Comparison of ENCODE assay signal across 18 mouse cellular contexts in genomic region chr5:52564351-52564750, GRCm38 (mm10). TPM values are rescaled to one million over a fixed set of nuclear protein-coding genes. Genes with fewer than 3 reads are reported as not detected.
DNase-seq lines count a peak whose midpoint lies in the region; ATAC-seq and TF ChIP-seq lines count a peak whose summit lies in the region.
"Had no signal": no experiment of that assay in that cellular context is flagged by ENCODE, and none has a peak within 500 bp of the region (broad histone marks: within the 10 kb centered on the region; RNA-seq: fewer than 3 reads in every experiment).

No protein-coding gene starts in this region.

- no peak for ATAC-seq in hindbrain, postnatal 0 days
- no peak for ATAC-seq in neural tube, embryonic 13.5 days (ENCODE audit: low read depth)
- no peak for ATAC-seq in limb, embryonic 14.5 days (ENCODE audit: low FRiP score, low read depth)
- ATAC-seq: forebrain, embryonic 15.5 days; liver, postnatal 0 days had no signal

- no peak overlapping the region for H3K9ac ChIP-seq in hindbrain, postnatal 0 days (replicated peaks; ENCODE audit: low read length)
- no peak overlapping the region for H3K9ac ChIP-seq in neural tube, embryonic 13.5 days
- no peak overlapping the region for H3K9ac ChIP-seq in limb, embryonic 14.5 days (ENCODE audit: low read depth, low read length, severe bottlenecking)
- H3K9ac ChIP-seq: forebrain, embryonic 15.5 days; liver, postnatal 0 days had no signal

- H3K36me3 ChIP-seq in hindbrain, postnatal 0 days (ENCODE audit: insufficient read depth, low read length), result no peaks in the 10 kb centered on the region
- no peaks in the 10 kb centered on the region for H3K36me3 ChIP-seq in hindbrain, embryonic 10.5 days
- no peaks in the 10 kb centered on the region for H3K36me3 ChIP-seq in neural tube, embryonic 13.5 days
- H3K36me3 ChIP-seq in limb, embryonic 14.5 days (ENCODE audit: control insufficient read depth, insufficient read depth, low read length), result no peaks in the 10 kb centered on the region
- H3K36me3 ChIP-seq: forebrain, embryonic 15.5 days had no signal

- WGBS in hindbrain, postnatal 0 days, result 31% methylated on average over 3 of the region's 3 CpGs
- 46% methylated on average over 3 of the region's 3 CpGs for WGBS in hindbrain, embryonic 10.5 days
- WGBS in neural tube, embryonic 13.5 days, result 38% methylated on average over 3 of the region's 3 CpGs
- 30% methylated on average over 3 of the region's 3 CpGs for whole genome bisulfite sequencing in limb, embryonic 14.5 days

- H3K4me3 ChIP-seq in hindbrain, postnatal 0 days (ENCODE audit: low read length), result no peak overlapping the region
- no peak overlapping the region for H3K4me3 ChIP-seq in hindbrain, embryonic 10.5 days
- H3K4me3 ChIP-seq in neural tube, embryonic 13.5 days, result no peak overlapping the region
- H3K4me3 ChIP-seq in limb, embryonic 14.5 days (replicated peaks; ENCODE audit: low read length), result no peak overlapping the region

- no peak for TF ChIP-seq POLR2A in limb, embryonic 14.5 days (IDR thresholded peaks at IDR 0.05; ENCODE audit: borderline replicate concordance, extremely low read depth, insufficient read depth, insufficient read length)

- H3K4me1 ChIP-seq in hindbrain, postnatal 0 days (ENCODE audit: insufficient read depth, low read length), result no peaks in the 10 kb centered on the region
- H3K4me1 ChIP-seq in hindbrain, embryonic 10.5 days (replicated peaks), result peaks cover 25% of the 10 kb centered on the region
- peaks cover 20% of the 10 kb centered on the region for H3K4me1 ChIP-seq in neural tube, embryonic 13.5 days (replicated peaks)
- peaks cover 12% of the 10 kb centered on the region for H3K4me1 ChIP-seq in limb, embryonic 14.5 days (ENCODE audit: control insufficient read depth, insufficient read depth, low read length)

- no peak overlapping the region for H3K27ac ChIP-seq in hindbrain, postnatal 0 days
- H3K27ac ChIP-seq in hindbrain, embryonic 10.5 days, result no peak overlapping the region
- H3K27ac ChIP-seq in neural tube, embryonic 13.5 days (replicated peaks), result no peak overlapping the region
- no peak overlapping the region for H3K27ac ChIP-seq in limb, embryonic 14.5 days (replicated peaks; ENCODE audit: low read depth, low read length)
- H3K27ac ChIP-seq: forebrain, embryonic 15.5 days had no signal

- no peak for DNase-seq in hindbrain, postnatal 0 days (ENCODE audit: low spot score)
- DNase-seq in hindbrain, embryonic 10.5 days (ENCODE audit: low spot score), result no peak
- no peak for DNase-seq in neural tube, embryonic 10.5 days (ENCODE audit: extremely low spot score, low spot score)
- DNase-seq in limb, embryonic 14.5 days (ENCODE audit: low spot score), result peak; percentile 14
- no peak for DNase-seq in frontal cortex, postnatal 36 days (ENCODE audit: low spot score in 2 of 2)
- no peak for DNase-seq in testis, postnatal 10 days (ENCODE audit: low spot score)
- DNase-seq: cerebellum, adult 8-10 months; heart, adult 11 months; kidney, adult 11 months; kidney, postnatal 36 days; layer of hippocampus, adult 9-11 months; liver; liver, postnatal 0 days; lung, postnatal 14 days; right cerebral cortex, postnatal 14 days had no signal

- H3K27me3 ChIP-seq in hindbrain, postnatal 0 days (ENCODE audit: insufficient read depth, low read length), result no peaks in the 10 kb centered on the region
- H3K27me3 ChIP-seq in hindbrain, embryonic 10.5 days (ENCODE audit: insufficient read depth, poor library complexity, severe bottlenecking), result peaks cover 43% of the 10 kb centered on the region
- peaks cover 18% of the 10 kb centered on the region for H3K27me3 ChIP-seq in neural tube, embryonic 13.5 days
- no peaks in the 10 kb centered on the region; the same call in 1 of the 2 replicates for H3K27me3 ChIP-seq in limb, embryonic 14.5 days (ENCODE audit: control insufficient read depth, insufficient read depth, low read length)

- no peaks in the 10 kb centered on the region for H3K9me3 ChIP-seq in hindbrain, postnatal 0 days (ENCODE audit: low read length)
- peaks cover 14% of the 10 kb centered on the region for H3K9me3 ChIP-seq in hindbrain, embryonic 10.5 days
- H3K9me3 ChIP-seq in neural tube, embryonic 13.5 days, result no peaks in the 10 kb centered on the region
- H3K9me3 ChIP-seq in limb, embryonic 14.5 days (ENCODE audit: control insufficient read depth, low read length), result no peaks in the 10 kb centered on the region
- H3K9me3 ChIP-seq: forebrain, embryonic 15.5 days had no signal

- no peak for TF ChIP-seq CTCF in hindbrain, postnatal 0 days (IDR thresholded peaks at IDR 0.05; ENCODE audit: low read depth)

- 0 out of 2 replicates have a peak overlapping the region, but pooled peaks have one; percentile 90 for H3K4me2 ChIP-seq in hindbrain, postnatal 0 days (ENCODE audit: low read depth, low read length)
- H3K4me2 ChIP-seq in neural tube, embryonic 13.5 days, result peak overlapping the region; percentile 97
- no peak overlapping the region for H3K4me2 ChIP-seq in limb, embryonic 14.5 days (replicated peaks; ENCODE audit: low read depth, low read length, severe bottlenecking)
- H3K4me2 ChIP-seq: forebrain, embryonic 15.5 days had no signal

RNA-seq across cellular contexts. Expression of gene Lgi2, which starts 1.9 kb away (rescaled TPM):
- 19.9 and 20.2 TPM in 2 replicates for total RNA-seq in hindbrain, postnatal 0 days (2014; rRNA removed)
- polyA plus RNA-seq in hindbrain, postnatal 0 days (2015; fragmentation: Nextera tagmentation; extraction: Ambion mirVana), result 11.1 and 11.6 TPM in 2 replicates
- polyA plus RNA-seq in hindbrain, embryonic 10.5 days (2016; fragmentation: Nextera tagmentation; extraction: Ambion mirVana), result 1.3 and 1.7 TPM in 2 replicates
- 3.1 and 3.4 TPM in 2 replicates for polyA plus RNA-seq in neural tube, embryonic 13.5 days (2015; fragmentation: Nextera tagmentation; extraction: Ambion mirVana)
- polyA plus RNA-seq in limb, embryonic 14.5 days (2012; rRNA removed), result 6.9 and 7.3 TPM in 2 replicates
- polyA plus RNA-seq in limb, embryonic 14.5 days (2014; fragmentation: Nextera tagmentation; extraction: Ambion mirVana), result 3.6 and 3.7 TPM in 2 replicates
- total RNA-seq: hematopoietic stem cell, adult 5-6 weeks had no signal
